ENCODE assay signal across 8 mouse cellular contexts in genomic region chr15:78428391-78429138, GRCm38 (mm10). TPM values are rescaled to one million over a fixed set of nuclear protein-coding genes. Genes with fewer than 3 reads are reported as not detected.
DNase-seq lines count a peak whose midpoint lies in the region; ATAC-seq and TF ChIP-seq lines count a peak whose summit lies in the region.

TSS of gene Kctd17 (plus strand) at chr15:78428564.

- H3K27ac ChIP-seq in cortical plate, adult 2 months (ENCODE audit: insufficient read depth, low read length), result peak within 1 kb of the TSS; percentile 82
- H3K27ac ChIP-seq in macrophage, result no peak within 1 kb of the TSS

- peak within 1 kb of the TSS; percentile 74 for H3K4me3 ChIP-seq in cortical plate, adult 2 months (ENCODE audit: insufficient read depth, low read length)
- peak within 1 kb of the TSS; percentile 23; the same call in 1 of the 2 replicates for H3K4me3 ChIP-seq in macrophage (ENCODE audit: inconsistent target)

- peak; percentile 78 for TF ChIP-seq POLR2A in cortical plate, adult 2 months (IDR thresholded peaks at IDR 0.05; ENCODE audit: extremely low read depth, insufficient read depth, low read length)

- peak; percentile 87 for DNase-seq in adrenal gland, postnatal 10 days
- peak; percentile 68 to 81 for DNase-seq in gastrocnemius, postnatal 4 days (ENCODE audit: low spot score in 2 of 2)
- peak; percentile 63 to 90 for DNase-seq in left cerebral cortex, postnatal 10 days (ENCODE audit: extremely low spot score in 1 of 2, low spot score in 2 of 2)
- DNase-seq in right cerebral cortex, postnatal 10 days (ENCODE audit: low spot score in 2 of 2), result peak; percentile 88 to 89
- DNase-seq in B cell, adult 2 months, result no peak

- ATAC-seq in inflammation-experienced regulatory T-cells, adult 6 months, result peak; percentile 65

- no peaks in the 10 kb centered on the region for H3K36me3 ChIP-seq in macrophage (ENCODE audit: inconsistent target)

- peaks cover 2% of the 10 kb centered on the region; the same call in 1 of the 2 replicates for H3K4me1 ChIP-seq in cortical plate, adult 2 months (ENCODE audit: control insufficient read depth, insufficient read depth, low read length)

- no peak for TF ChIP-seq CTCF in cortical plate, adult 2 months (IDR thresholded peaks at IDR 0.05; ENCODE audit: extremely low read depth, insufficient read depth, low read length)

- no peaks in the 10 kb centered on the region for H3K79me2 ChIP-seq in macrophage (ENCODE audit: inconsistent target)

- intact Hi-C loops in left cerebral cortex, postnatal 10 days (cut with DNase I), result loop anchor here (10.0 kb wide), 1 partner anchor 444 kb away; no protein-coding TSS in a partner anchor

- 6% methylated on average over 47 of the region's 52 CpGs for WGBS in macrophage (ENCODE audit: missing documents)

RNA-seq across cellular contexts. Expression of gene Kctd17, which starts in this region (rescaled TPM):
- 10 to 100 TPM; 85.2 to 94.8 TPM for total RNA-seq in adrenal gland, postnatal 10 days (2021)
- polyA plus RNA-seq in cortical plate, adult 2 months (2012; rRNA removed), result 489 and 526 TPM in 2 replicates
- total RNA-seq in gastrocnemius, postnatal 4 days (2021), result 10 to 100 TPM; 83.5 to 85.4 TPM
- 10 to 100 TPM in 1 of 3 experiments, 1 to 10 TPM in 2; 7.5 to 14.9 (median 8.8) TPM for polyA plus RNA-seq in inflammation-experienced regulatory T-cells, adult 6 months (2017; shearing (Covaris generic))
- 100 to 1,000 TPM; 239 to 255 TPM for total RNA-seq in left cerebral cortex, postnatal 10 days (2021)
- 10 to 100 TPM in 13 of 26 experiments, 1 to 10 TPM in 13; 2.4 to 22.4 (median 9.6) TPM for total RNA-seq in macrophage (2018; cell fraction: chromatin; rRNA removed)
- total RNA-seq in macrophage (2018; cell fraction: cytosol; rRNA removed), result 10 to 100 TPM in 20 of 26 experiments, 1 to 10 TPM in 6; 6.2 to 18.6 (median 12.2) TPM
- total RNA-seq in macrophage (2018; cell fraction: nucleus; rRNA removed), result 10 to 100 TPM in 9 of 26 experiments, 1 to 10 TPM in 17; 3.7 to 19.9 (median 9.0) TPM
- 6.9 to 12.1 TPM (median 10.0 TPM) in 3 replicates for polyA plus RNA-seq in macrophage (2018)

Comparison
In these comparisons a context has a peak if more than half of its experiments do, and no peak if none do; other contexts are left out.
1. RNA of gene Kctd17 (polyA plus RNA-seq): 489 to 526 TPM in cortical plate, adult 2 months; 6.9 to 12.1 TPM in macrophage and 7.5 to 14.9 TPM in inflammation-experienced regulatory T-cells, adult 6 months; every median in the first group is over 10 times any median in the second.
2. DNase-seq: peak in adrenal gland, postnatal 10 days (single experiment), gastrocnemius, postnatal 4 days (2 of 2), left cerebral cortex, postnatal 10 days (2 of 2) and right cerebral cortex, postnatal 10 days (2 of 2); none in B cell, adult 2 months (0 of 2).